In the genomic region with DNA sequence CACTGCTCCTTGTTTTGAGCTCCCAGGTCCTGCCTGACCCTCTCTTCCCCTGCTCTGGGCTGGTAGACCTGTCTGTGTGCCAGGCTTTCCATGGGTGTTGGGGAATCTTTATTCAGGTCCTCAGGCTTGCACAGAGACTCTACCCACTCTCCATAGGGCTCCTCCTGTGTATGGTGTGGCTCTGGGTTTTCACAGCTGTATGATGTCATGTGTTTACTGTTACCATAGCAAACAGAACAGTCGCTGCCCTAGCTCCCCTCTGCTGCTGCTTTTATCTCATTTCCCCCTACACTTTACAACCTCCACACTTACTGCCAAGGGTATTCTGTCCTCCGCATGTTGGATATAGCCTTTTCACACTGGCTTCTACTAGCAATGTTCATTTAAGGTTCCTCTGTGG, we compare ENCODE assay signal across 21 mouse cellular contexts. TPM values are rescaled to one million over a fixed set of nuclear protein-coding genes. Genes with fewer than 3 reads are reported as not detected.
DNase-seq lines count a peak whose midpoint lies in the region; ATAC-seq and TF ChIP-seq lines count a peak whose summit lies in the region.
"Had no signal": no experiment of that assay in that cellular context is flagged by ENCODE, and none has a peak within 500 bp of the region (broad histone marks: within the 10 kb centered on the region; RNA-seq: fewer than 3 reads in every experiment).

No protein-coding gene starts in this region.

- H3K4me3 ChIP-seq in heart, embryonic 15.5 days = no peak overlapping the region
- no peak overlapping the region for H3K4me3 ChIP-seq in lung, embryonic 16.5 days (ENCODE audit: low read length)
- H3K4me3 ChIP-seq in lung, adult 2 months (replicated peaks; ENCODE audit: extremely low read depth, low read depth, low read length) = no peak overlapping the region
- H3K4me3 ChIP-seq in intestine, embryonic 16.5 days (ENCODE audit: low read length) = no peak overlapping the region
- H3K4me3 ChIP-seq: embryonic facial prominence, embryonic 10.5 days; gastrocnemius, adult 2 months; hindbrain, embryonic 15.5 days; layer of hippocampus, adult 2 months; megakaryocyte, embryonic 14.5 days had no signal

- 10% methylated on average over 2 of the region's 2 CpGs for WGBS in heart, embryonic 15.5 days
- WGBS in lung, embryonic 16.5 days = 30% methylated on average over 2 of the region's 2 CpGs
- 18% methylated on average over 2 of the region's 2 CpGs for WGBS in lung, adult 2 months
- 35% methylated on average over 2 of the region's 2 CpGs for WGBS in intestine, embryonic 16.5 days

- H3K4me2 ChIP-seq in heart, embryonic 15.5 days = no peak overlapping the region
- no peak overlapping the region for H3K4me2 ChIP-seq in lung, embryonic 16.5 days (ENCODE audit: low read depth, low read length)
- no peak overlapping the region for H3K4me2 ChIP-seq in intestine, embryonic 16.5 days (ENCODE audit: low read depth, low read length)
- H3K4me2 ChIP-seq: hindbrain, embryonic 15.5 days had no signal

- H3K36me3 ChIP-seq in heart, embryonic 15.5 days = peaks cover 79% of the 10 kb centered on the region
- H3K36me3 ChIP-seq in lung, embryonic 16.5 days (ENCODE audit: control insufficient read depth, insufficient read depth, low read length) = peaks cover 46% of the 10 kb centered on the region
- peaks cover 34% of the 10 kb centered on the region for H3K36me3 ChIP-seq in intestine, embryonic 16.5 days (ENCODE audit: control insufficient read depth, insufficient read depth, low read length)

- DNase-seq in heart, postnatal 25 days (ENCODE audit: low spot score) = no peak
- DNase-seq in lung, adult 2 months = no peak
- DNase-seq in adrenal gland, postnatal 10 days = no peak
- DNase-seq in adrenal gland, postnatal 25 days = no peak
- DNase-seq: cerebellum, adult 2 months; cerebellum, postnatal 36 days; gastrocnemius, adult 2 months; kidney, adult 18-20 months; kidney, postnatal 10 days; left cerebral cortex, postnatal 4 days; right cerebral cortex, postnatal 4 days; thymus, postnatal 25 days had no signal

- H3K9me3 ChIP-seq in heart, embryonic 15.5 days (replicated peaks) = no peaks in the 10 kb centered on the region
- H3K9me3 ChIP-seq in lung, embryonic 16.5 days (ENCODE audit: control insufficient read depth, low read length) = no peaks in the 10 kb centered on the region
- H3K9me3 ChIP-seq in intestine, embryonic 16.5 days (ENCODE audit: control insufficient read depth, low read length) = no peaks in the 10 kb centered on the region
- H3K9me3 ChIP-seq: embryonic facial prominence, embryonic 10.5 days; G1E; hindbrain, embryonic 15.5 days; megakaryocyte, embryonic 14.5 days had no signal

- no peaks in the 10 kb centered on the region for H3K27me3 ChIP-seq in heart, embryonic 15.5 days
- H3K27me3 ChIP-seq in lung, embryonic 16.5 days (ENCODE audit: control insufficient read depth, insufficient read depth, low read depth, low read length) = no peaks in the 10 kb centered on the region
- no peaks in the 10 kb centered on the region for H3K27me3 ChIP-seq in intestine, embryonic 16.5 days (replicated peaks; ENCODE audit: control insufficient read depth, insufficient read depth, low read length)
- H3K27me3 ChIP-seq: hindbrain, embryonic 15.5 days; megakaryocyte, embryonic 14.5 days had no signal

- TF ChIP-seq CTCF in lung, adult 2 months (IDR thresholded peaks at IDR 0.05; ENCODE audit: insufficient read depth, low read length) = no peak

- no peak overlapping the region for H3K9ac ChIP-seq in heart, embryonic 15.5 days
- H3K9ac ChIP-seq in lung, embryonic 16.5 days (ENCODE audit: low read length) = no peak overlapping the region
- no peak overlapping the region for H3K9ac ChIP-seq in intestine, embryonic 16.5 days (ENCODE audit: low read depth, low read length)
- H3K9ac ChIP-seq: hindbrain, embryonic 15.5 days had no signal

- ATAC-seq in heart, embryonic 15.5 days (replicated peaks; ENCODE audit: insufficient number of reproducible peaks, insufficient read depth, low FRiP score, low read depth) = peak; percentile 60
- peak; percentile 47; the same call in 1 of the 2 replicates for ATAC-seq in lung, embryonic 16.5 days (ENCODE audit: low read depth)
- ATAC-seq in intestine, embryonic 16.5 days = peak; percentile 58; the same call in 1 of the 2 replicates
- ATAC-seq in megakaryocyte progenitor cell, adult 5-6 weeks (replicated peaks; ENCODE audit: poor library complexity) = peak; percentile 54

- H3K27ac ChIP-seq in heart, embryonic 15.5 days = no peak overlapping the region
- H3K27ac ChIP-seq in lung, embryonic 16.5 days (ENCODE audit: low read length) = no peak overlapping the region
- H3K27ac ChIP-seq in intestine, embryonic 16.5 days (ENCODE audit: low read length) = no peak overlapping the region
- H3K27ac ChIP-seq: embryonic facial prominence, embryonic 10.5 days; gastrocnemius, adult 2 months; hindbrain, embryonic 15.5 days; layer of hippocampus, adult 2 months had no signal

- H3K4me1 ChIP-seq in heart, embryonic 15.5 days (replicated peaks) = peaks cover 11% of the 10 kb centered on the region
- no peaks in the 10 kb centered on the region for H3K4me1 ChIP-seq in lung, embryonic 16.5 days (replicated peaks; ENCODE audit: control insufficient read depth, insufficient read depth, low read length)
- H3K4me1 ChIP-seq in lung, adult 2 months (ENCODE audit: control insufficient read depth, insufficient read depth, low read length) = no peaks in the 10 kb centered on the region
- H3K4me1 ChIP-seq in intestine, embryonic 16.5 days (ENCODE audit: control insufficient read depth, insufficient read depth, low read length) = 0 out of 2 replicates have a peak, but pooled peaks cover 3% of the 10 kb centered on the region
- H3K4me1 ChIP-seq: hindbrain, embryonic 15.5 days had no signal

- intact Hi-C loops in heart, postnatal 25 days (cut with DNase I) = no loop called here

- no peak for TF ChIP-seq POLR2A in lung, adult 2 months (IDR thresholded peaks at IDR 0.05; ENCODE audit: borderline replicate concordance, extremely low read depth, low read depth, low read length)

RNA-seq across cellular contexts. Expression of gene Ubr4, which starts 43.0 kb away (rescaled TPM):
- 49.1 and 65.6 TPM in 2 replicates for polyA plus RNA-seq in heart, embryonic 15.5 days (2015; fragmentation: Nextera tagmentation; extraction: Ambion mirVana)
- total RNA-seq in heart, postnatal 25 days (2021) = 10 to 100 TPM; 87.4 to 98.3 TPM
- polyA plus RNA-seq in lung, embryonic 16.5 days (2015; fragmentation: Nextera tagmentation; extraction: Ambion mirVana) = 57.7 and 59.4 TPM in 2 replicates
- polyA plus RNA-seq in lung, adult 2 months (2012; rRNA removed) = 163 and 183 TPM in 2 replicates
- polyA plus RNA-seq in intestine, embryonic 16.5 days (2015; fragmentation: Nextera tagmentation; extraction: Ambion mirVana) = 43.7 and 44.8 TPM in 2 replicates
- 63.6 and 83.1 TPM in 2 replicates for total RNA-seq in megakaryocyte progenitor cell, adult 5-6 weeks (2015)
- 41.7 and 46.1 TPM in 2 replicates for total RNA-seq in megakaryocyte progenitor cell, adult 5-6 weeks (2017)
- 100 to 1,000 TPM; 104 to 136 TPM for total RNA-seq in adrenal gland, postnatal 10 days (2021)
- total RNA-seq in adrenal gland, postnatal 25 days (2021) = 182 and 200 TPM in 2 replicates

RNA-seq across cellular contexts. Expression of gene Emc1, which starts 43.0 kb away (rescaled TPM):
- 35.4 and 40.1 TPM in 2 replicates for polyA plus RNA-seq in heart, embryonic 15.5 days (2015; fragmentation: Nextera tagmentation; extraction: Ambion mirVana)
- 10 to 100 TPM; 42.0 to 45.1 TPM for total RNA-seq in heart, postnatal 25 days (2021)
- polyA plus RNA-seq in lung, embryonic 16.5 days (2015; fragmentation: Nextera tagmentation; extraction: Ambion mirVana) = 32.9 and 33.5 TPM in 2 replicates
- 38.3 and 42.7 TPM in 2 replicates for polyA plus RNA-seq in lung, adult 2 months (2012; rRNA removed)
- polyA plus RNA-seq in intestine, embryonic 16.5 days (2015; fragmentation: Nextera tagmentation; extraction: Ambion mirVana) = 16.7 and 18.0 TPM in 2 replicates
- total RNA-seq in megakaryocyte progenitor cell, adult 5-6 weeks (2015) = 19.2 and 19.8 TPM in 2 replicates
- total RNA-seq in megakaryocyte progenitor cell, adult 5-6 weeks (2017) = 30.3 and 42.6 TPM in 2 replicates
- total RNA-seq in adrenal gland, postnatal 10 days (2021) = 10 to 100 TPM; 37.2 to 47.6 TPM
- total RNA-seq in adrenal gland, postnatal 25 days (2021) = 45.8 and 58.2 TPM in 2 replicates

RNA-seq across cellular contexts. Expression of gene Mrto4, which starts 43.1 kb away (rescaled TPM):
- polyA plus RNA-seq in heart, embryonic 15.5 days (2015; fragmentation: Nextera tagmentation; extraction: Ambion mirVana) = 59.4 and 78.8 TPM in 2 replicates
- 10 to 100 TPM; 30.1 to 30.5 TPM for total RNA-seq in heart, postnatal 25 days (2021)
- 89.6 and 89.8 TPM in 2 replicates for polyA plus RNA-seq in lung, embryonic 16.5 days (2015; fragmentation: Nextera tagmentation; extraction: Ambion mirVana)
- 12.4 and 17.9 TPM in 2 replicates for polyA plus RNA-seq in lung, adult 2 months (2012; rRNA removed)
- 92.4 and 109 TPM in 2 replicates for polyA plus RNA-seq in intestine, embryonic 16.5 days (2015; fragmentation: Nextera tagmentation; extraction: Ambion mirVana)
- total RNA-seq in megakaryocyte progenitor cell, adult 5-6 weeks (2015) = 150 and 154 TPM in 2 replicates
- total RNA-seq in megakaryocyte progenitor cell, adult 5-6 weeks (2017) = 72.2 and 75.9 TPM in 2 replicates
- 10 to 100 TPM; 55.0 to 56.4 TPM for total RNA-seq in adrenal gland, postnatal 10 days (2021)
- total RNA-seq in adrenal gland, postnatal 25 days (2021) = 61.4 and 68.9 TPM in 2 replicates
